Mouse (Mus musculus) kidney, adult 2 months (tissue): ENCODE measurements around the gene Pcp4l1.

Experiments
- CTCF ChIP-seq: fragments of 200-500 bp; conservative IDR thresholded peaks from 2 replicates; pipeline ENCODE4 v1.5.1; 2011; ENCODE audit warnings: low read depth, mild to moderate bottlenecking, control low read depth, low read length, moderate library complexity, mixed read lengths; ENCODE audit not compliant: insufficient read depth, insufficient read length
- POLR2A ChIP-seq: fragments of 200-500 bp; IDR thresholded peaks from one replicate; pipeline ENCODE4 v1.6.1; 2011; ENCODE audit warnings: low read depth, low read length, control low read depth

DNA sequence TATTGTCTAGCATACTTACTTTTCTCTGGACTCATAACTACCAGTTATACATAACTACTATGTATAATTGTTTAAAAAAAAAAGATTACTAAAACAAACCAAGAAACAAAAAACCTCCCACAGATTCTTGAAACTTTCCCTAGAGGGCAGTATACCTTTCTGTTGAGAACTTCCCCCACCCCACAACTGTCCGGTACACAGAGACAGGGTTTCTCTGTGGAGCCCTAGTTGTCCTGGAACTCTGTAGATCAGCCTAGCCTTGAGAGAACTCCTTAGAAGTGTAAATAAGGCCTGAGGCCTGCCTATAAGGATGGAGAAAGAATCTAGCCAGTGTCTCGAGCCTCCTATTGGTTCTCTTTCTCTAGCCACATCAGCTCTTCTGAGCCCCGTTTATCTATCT, 31.8 kb downstream of the Pcp4l1 start:
- TF ChIP-seq CTCF (peak; percentile 31; the same call in 1 of the 2 replicates), POLR2A (no peak)
